Mouse (Mus musculus): ENCODE measurements around the gene Ccdc93. TPM values are rescaled to one million over a fixed set of nuclear protein-coding genes. Genes with fewer than 3 reads are reported as not detected.

Ccdc93 gene
- polyA plus RNA-seq, 1 experiment from 2014 or later = 10.8 TPM

DNA sequence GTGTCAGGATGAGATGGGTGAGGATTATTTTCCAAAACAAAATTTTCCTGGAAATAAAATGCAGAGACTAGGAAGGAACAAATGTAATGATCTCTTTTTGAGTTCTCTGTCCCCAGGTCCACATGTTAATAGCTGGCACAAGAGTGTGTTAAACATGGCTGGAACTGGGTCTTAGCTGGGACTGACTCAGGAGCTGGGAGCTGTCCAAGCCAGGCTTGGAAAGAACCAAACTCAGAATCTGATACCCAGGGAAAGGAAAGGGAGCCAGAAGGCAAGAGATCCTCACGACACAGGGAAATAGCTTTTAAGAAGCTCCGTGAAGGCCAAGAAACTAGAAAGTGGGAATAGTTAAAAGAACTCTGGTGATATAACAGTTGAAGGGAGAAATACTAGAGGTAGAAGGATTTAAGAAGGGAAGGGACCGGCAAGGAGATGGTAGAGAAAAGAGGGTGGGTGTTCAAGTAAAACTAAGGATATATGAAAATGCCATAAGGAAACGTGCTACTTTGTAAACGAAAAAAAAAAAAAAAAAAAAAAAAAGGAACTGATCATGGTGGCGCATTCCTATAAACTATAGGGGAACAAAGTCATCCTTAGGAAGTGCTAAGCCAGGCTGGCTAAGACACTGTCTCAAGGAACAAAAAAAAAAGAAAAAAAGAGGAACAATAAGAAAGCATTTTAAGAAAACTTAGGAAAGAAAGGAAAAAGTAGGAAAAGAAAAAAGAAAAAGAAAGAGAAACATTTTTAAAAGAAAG lies 489 bp upstream of the Ccdc93 start:
- WGBS = 25% methylated on average over 6 of the region's 6 CpGs
- Histone ChIP-seq H3K27ac (replicated peaks; ENCODE audit: low read depth, low read length) (no peak overlapping the region), H3K36me3 (ENCODE audit: control insufficient read depth, insufficient read depth, low read length) (no peaks in the 10 kb centered on the region), H3K9ac (ENCODE audit: low read length) (no peak overlapping the region), H3K4me3 (ENCODE audit: low read depth, low read length) (peak overlapping the region; percentile 78; the same call in 1 of the 2 replicates), H3K9me3 (ENCODE audit: control insufficient read depth, low read length) (no peaks in the 10 kb centered on the region), H3K4me1 (ENCODE audit: control insufficient read depth, insufficient read depth, low read length) (no peaks in the 10 kb centered on the region), H3K4me2 (ENCODE audit: low read depth, severe bottlenecking) (peak overlapping the region; percentile 82; the same call in 1 of the 2 replicates), H3K27me3 (ENCODE audit: control insufficient read depth, insufficient read depth, low read length) (no peaks in the 10 kb centered on the region)
- DNase-seq (ENCODE audit: low spot score) = no peak
- no peak for ATAC-seq (ENCODE audit: insufficient number of reproducible peaks, low FRiP score, low TSS enrichment, low read depth)

DNA sequence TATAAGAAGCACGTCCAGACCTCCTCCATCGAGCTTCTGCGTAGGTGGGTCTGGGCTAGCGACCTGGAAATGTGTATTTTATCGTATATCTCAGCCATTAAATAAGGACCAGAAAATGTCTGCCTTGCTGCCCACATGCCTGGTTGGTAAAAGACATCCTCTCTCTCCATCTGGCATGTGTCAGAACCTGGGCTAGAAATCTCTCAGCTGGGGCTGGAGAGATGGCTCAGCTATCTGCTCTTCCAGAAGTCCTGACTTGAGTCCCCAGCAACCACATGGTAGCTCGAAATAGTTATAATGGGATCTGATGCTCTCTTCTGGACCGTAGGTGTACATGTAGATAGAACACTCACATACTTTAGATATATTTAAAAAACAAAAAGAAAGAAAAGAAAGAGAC lies 5.1 kb downstream of the Ccdc93 start:
- H3K27me3 ChIP-seq (ENCODE audit: control insufficient read depth, insufficient read depth, low read length) = no peaks in the 10 kb centered on the region
- DNase-seq (ENCODE audit: low spot score) (no peak), ATAC-seq (ENCODE audit: insufficient number of reproducible peaks, low FRiP score, low TSS enrichment, low read depth) (no peak)
- no peak overlapping the region for H3K4me2 ChIP-seq (ENCODE audit: low read depth, severe bottlenecking)
- H3K4me1 ChIP-seq (ENCODE audit: control insufficient read depth, insufficient read depth, low read length) = no peaks in the 10 kb centered on the region
- H3K9me3 ChIP-seq (ENCODE audit: control insufficient read depth, low read length) = no peaks in the 10 kb centered on the region
- 95% methylated on average over 7 of the region's 7 CpGs for WGBS
- H3K4me3 ChIP-seq (ENCODE audit: low read depth, low read length) = no peak overlapping the region
- no peaks in the 10 kb centered on the region for H3K36me3 ChIP-seq (ENCODE audit: control insufficient read depth, insufficient read depth, low read length)
- H3K9ac ChIP-seq (ENCODE audit: low read length) = no peak overlapping the region
- H3K27ac ChIP-seq (replicated peaks; ENCODE audit: low read depth, low read length) = no peak overlapping the region

DNA sequence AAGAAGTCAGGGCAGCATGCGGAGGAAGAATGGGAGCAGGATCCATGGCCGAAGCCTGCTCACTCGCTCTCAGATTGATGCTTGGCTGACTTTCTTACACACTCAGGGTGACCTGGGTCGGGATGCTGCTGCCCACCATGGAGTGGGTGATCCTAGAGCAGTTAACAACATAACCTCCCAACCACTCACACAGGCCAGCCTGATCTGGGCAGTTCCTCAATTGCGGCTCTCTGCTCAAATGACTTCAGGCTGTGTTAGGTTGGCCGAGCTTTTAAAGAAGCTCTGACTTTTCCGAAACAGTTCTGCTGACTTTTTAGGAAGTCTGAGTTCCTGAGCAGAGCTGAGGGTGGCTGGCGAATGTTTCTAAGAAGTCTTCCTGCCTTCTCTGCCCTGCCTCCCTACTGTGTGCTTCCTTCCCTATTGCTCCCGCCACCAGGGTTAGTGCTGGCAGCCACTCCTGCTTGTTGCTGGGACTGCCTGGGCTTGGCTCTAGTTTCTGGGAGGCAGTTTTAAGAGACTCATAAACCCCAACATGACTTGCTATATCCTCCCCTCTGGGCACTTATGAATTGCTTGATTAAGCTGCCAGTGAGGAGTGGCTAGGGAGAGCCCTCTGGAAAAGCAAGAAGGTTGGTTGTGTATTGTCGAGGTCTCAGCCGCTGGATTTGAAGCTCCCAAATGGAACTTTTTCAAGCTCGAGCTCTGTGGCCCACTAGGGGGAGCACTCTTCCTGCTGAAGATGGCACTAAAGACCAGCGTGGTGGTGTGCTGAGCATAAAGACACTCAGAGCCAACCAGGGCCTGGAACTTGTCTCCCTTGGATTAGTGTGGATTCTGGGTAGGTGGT lies 9.9 kb downstream of the Ccdc93 start:
- no peak overlapping the region for H3K4me2 ChIP-seq (ENCODE audit: low read depth, severe bottlenecking)
- no peaks in the 10 kb centered on the region for H3K27me3 ChIP-seq (ENCODE audit: control insufficient read depth, insufficient read depth, low read length)
- H3K27ac ChIP-seq (replicated peaks; ENCODE audit: low read depth, low read length) = no peak overlapping the region
- peak; percentile 81 for DNase-seq (ENCODE audit: low spot score)
- no peaks in the 10 kb centered on the region; the same call in 1 of the 2 replicates for H3K36me3 ChIP-seq (ENCODE audit: control insufficient read depth, insufficient read depth, low read length)
- H3K4me1 ChIP-seq (ENCODE audit: control insufficient read depth, insufficient read depth, low read length) = no peaks in the 10 kb centered on the region
- peak; percentile 55; the same call in 1 of the 2 replicates for ATAC-seq (ENCODE audit: insufficient number of reproducible peaks, low FRiP score, low TSS enrichment, low read depth)
- H3K4me3 ChIP-seq (ENCODE audit: low read depth, low read length) = no peak overlapping the region
- H3K9ac ChIP-seq (ENCODE audit: low read length) = no peak overlapping the region
- H3K9me3 ChIP-seq (ENCODE audit: control insufficient read depth, low read length) = no peaks in the 10 kb centered on the region
- 64% methylated on average over 13 of the region's 13 CpGs for WGBS

DNA sequence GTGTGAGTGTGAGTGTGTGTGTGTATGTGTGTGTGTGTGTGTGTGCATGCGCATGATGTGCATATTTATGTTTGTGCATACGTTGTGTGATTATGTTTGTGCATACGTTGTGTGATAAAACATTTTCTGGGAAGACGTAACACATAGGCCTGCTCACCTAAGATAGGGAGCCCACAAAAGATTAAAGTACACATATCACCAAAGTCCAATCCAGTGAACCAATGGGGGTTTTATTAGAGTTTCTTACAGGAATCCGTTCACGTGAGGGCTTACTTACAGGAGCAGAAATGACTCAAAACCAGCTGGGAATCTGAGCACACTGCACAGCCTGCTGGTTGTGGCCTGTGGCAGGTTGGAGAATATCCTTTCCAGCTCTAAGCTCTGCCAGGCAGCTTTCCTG lies 13.3 kb downstream of the Ccdc93 start:
- WGBS = 92% methylated on average over 6 of the region's 6 CpGs
- DNase-seq (ENCODE audit: low spot score) (no peak), ATAC-seq (ENCODE audit: insufficient number of reproducible peaks, low FRiP score, low TSS enrichment, low read depth) (no peak)
- no peaks in the 10 kb centered on the region for H3K27me3 ChIP-seq (ENCODE audit: control insufficient read depth, insufficient read depth, low read length)
- no peak overlapping the region for H3K4me2 ChIP-seq (ENCODE audit: low read depth, severe bottlenecking)
- peaks cover 2% of the 10 kb centered on the region; the same call in 1 of the 2 replicates for H3K36me3 ChIP-seq (ENCODE audit: control insufficient read depth, insufficient read depth, low read length)
- H3K4me1 ChIP-seq (ENCODE audit: control insufficient read depth, insufficient read depth, low read length) = no peaks in the 10 kb centered on the region
- no peak overlapping the region for H3K9ac ChIP-seq (ENCODE audit: low read length)
- no peak overlapping the region for H3K4me3 ChIP-seq (ENCODE audit: low read depth, low read length)
- no peaks in the 10 kb centered on the region for H3K9me3 ChIP-seq (ENCODE audit: control insufficient read depth, low read length)
- no peak overlapping the region for H3K27ac ChIP-seq (replicated peaks; ENCODE audit: low read depth, low read length)

DNA sequence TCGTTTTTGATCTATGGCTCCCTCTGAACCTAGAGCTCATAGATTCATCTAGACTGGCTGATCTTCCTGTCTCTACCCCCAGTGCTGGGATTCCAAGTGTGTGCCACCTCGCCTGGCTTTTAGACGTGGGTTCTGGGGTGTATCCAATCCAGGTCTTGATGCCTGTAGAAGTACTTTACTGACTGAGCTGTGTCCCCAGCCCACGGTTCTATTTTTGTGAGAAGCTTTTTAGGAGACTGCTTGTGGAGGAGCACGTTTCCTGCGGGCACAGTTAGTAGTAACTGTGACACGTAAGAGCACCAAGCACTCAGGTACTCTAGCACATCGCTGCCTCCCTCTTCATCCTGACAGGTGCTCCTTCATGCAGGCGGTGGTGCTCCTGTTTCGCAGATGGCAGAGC lies 16.4 kb downstream of the Ccdc93 start:
- no peak for ATAC-seq (ENCODE audit: insufficient number of reproducible peaks, low FRiP score, low TSS enrichment, low read depth)
- no peak overlapping the region for H3K27ac ChIP-seq (replicated peaks; ENCODE audit: low read depth, low read length)
- WGBS = 94% methylated on average over 10 of the region's 10 CpGs
- no peak overlapping the region for H3K9ac ChIP-seq (ENCODE audit: low read length)
- H3K4me1 ChIP-seq (ENCODE audit: control insufficient read depth, insufficient read depth, low read length) = no peaks in the 10 kb centered on the region
- no peak for DNase-seq (ENCODE audit: low spot score)
- H3K27me3 ChIP-seq (ENCODE audit: control insufficient read depth, insufficient read depth, low read length) = no peaks in the 10 kb centered on the region
- H3K36me3 ChIP-seq (ENCODE audit: control insufficient read depth, insufficient read depth, low read length) = peaks cover 2% of the 10 kb centered on the region; the same call in 1 of the 2 replicates
- H3K9me3 ChIP-seq (ENCODE audit: control insufficient read depth, low read length) = no peaks in the 10 kb centered on the region
- no peak overlapping the region for H3K4me2 ChIP-seq (ENCODE audit: low read depth, severe bottlenecking)
- no peak overlapping the region for H3K4me3 ChIP-seq (ENCODE audit: low read depth, low read length)

DNA sequence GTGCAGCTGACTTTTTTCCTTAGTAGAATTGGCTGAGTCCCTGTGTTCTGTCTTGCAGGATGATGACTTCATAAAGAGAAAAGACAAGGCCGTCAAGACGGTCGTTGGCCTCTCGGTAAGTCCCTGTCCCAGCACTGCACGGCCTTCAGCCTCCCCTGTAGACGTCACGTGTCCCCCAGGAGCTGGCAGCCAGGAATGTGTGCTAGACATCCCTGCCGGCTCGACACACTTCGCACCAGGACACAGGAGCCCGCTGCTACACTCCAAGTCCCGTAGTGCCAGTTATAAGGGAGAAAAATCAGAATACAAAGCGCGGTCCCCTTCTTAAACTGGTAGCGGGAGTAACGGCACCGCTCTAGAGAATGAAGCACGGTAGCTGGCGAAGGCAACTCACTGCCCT lies 17.3 kb downstream of the Ccdc93 start:
- no peak overlapping the region for H3K27ac ChIP-seq (replicated peaks; ENCODE audit: low read depth, low read length)
- H3K9me3 ChIP-seq (ENCODE audit: control insufficient read depth, low read length) = no peaks in the 10 kb centered on the region
- ATAC-seq (ENCODE audit: insufficient number of reproducible peaks, low FRiP score, low TSS enrichment, low read depth) = no peak
- H3K36me3 ChIP-seq (ENCODE audit: control insufficient read depth, insufficient read depth, low read length) = peaks cover 2% of the 10 kb centered on the region; the same call in 1 of the 2 replicates
- no peak for DNase-seq (ENCODE audit: low spot score)
- H3K27me3 ChIP-seq (ENCODE audit: control insufficient read depth, insufficient read depth, low read length) = no peaks in the 10 kb centered on the region
- no peak overlapping the region for H3K9ac ChIP-seq (ENCODE audit: low read length)
- no peak overlapping the region for H3K4me3 ChIP-seq (ENCODE audit: low read depth, low read length)
- 92% methylated on average over 19 of the region's 19 CpGs for WGBS
- H3K4me1 ChIP-seq (ENCODE audit: control insufficient read depth, insufficient read depth, low read length) = no peaks in the 10 kb centered on the region; the same call in 1 of the 2 replicates
- no peak overlapping the region for H3K4me2 ChIP-seq (ENCODE audit: low read depth, severe bottlenecking)

DNA sequence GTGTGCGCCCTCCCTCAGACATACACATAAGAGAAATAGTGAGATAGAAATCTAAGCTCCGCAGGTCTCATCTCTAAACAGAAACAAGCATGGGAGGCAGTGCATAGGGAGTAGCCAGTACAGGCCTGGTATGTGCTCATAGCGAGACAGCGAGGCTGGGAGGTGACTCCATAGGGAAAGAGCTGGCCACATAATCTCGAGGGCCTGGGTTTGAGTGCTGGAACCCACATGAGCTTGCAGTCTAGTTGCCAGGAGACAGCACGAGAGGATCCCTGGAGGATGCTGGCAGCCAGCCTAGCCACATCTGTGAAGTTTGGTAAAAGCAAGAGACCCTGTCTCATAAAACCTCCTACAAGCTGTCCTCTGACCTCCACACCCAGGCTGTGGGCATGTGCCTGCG lies 20.2 kb downstream of the Ccdc93 start:
- 83% methylated on average over 7 of the region's 7 CpGs for WGBS

DNA sequence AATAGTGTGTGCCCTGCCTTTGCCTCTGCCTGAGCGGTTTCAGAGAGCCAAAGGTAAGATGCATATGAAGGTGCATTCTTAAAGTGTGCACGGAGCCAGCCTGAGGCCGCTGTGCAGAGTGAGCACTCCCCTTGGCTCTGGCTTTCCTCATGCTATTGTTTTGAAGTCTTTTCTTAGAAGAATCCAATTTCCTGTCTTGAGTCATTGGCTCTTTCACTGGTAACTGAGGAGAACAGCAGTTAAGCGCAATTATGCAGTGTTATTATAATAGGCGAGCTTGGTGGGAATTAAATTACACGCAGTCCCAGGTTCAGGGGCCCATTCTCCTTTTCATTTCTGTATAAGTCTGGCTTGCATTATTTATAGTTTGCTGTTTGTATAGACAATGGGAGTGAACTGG lies 21.6 kb downstream of the Ccdc93 start:
- H3K27me3 ChIP-seq (ENCODE audit: control insufficient read depth, insufficient read depth, low read length) = no peaks in the 10 kb centered on the region
- H3K27ac ChIP-seq (replicated peaks; ENCODE audit: low read depth, low read length) = peak overlapping the region; percentile 56; the same call in 1 of the 2 replicates
- peaks cover 4% of the 10 kb centered on the region; the same call in 1 of the 2 replicates for H3K36me3 ChIP-seq (ENCODE audit: control insufficient read depth, insufficient read depth, low read length)
- no peak overlapping the region for H3K4me3 ChIP-seq (ENCODE audit: low read depth, low read length)
- 68% methylated on average over 6 of the region's 6 CpGs for WGBS
- H3K9ac ChIP-seq (ENCODE audit: low read length) = no peak overlapping the region
- H3K4me1 ChIP-seq (ENCODE audit: control insufficient read depth, insufficient read depth, low read length) = no peaks in the 10 kb centered on the region; the same call in 1 of the 2 replicates
- no peaks in the 10 kb centered on the region for H3K9me3 ChIP-seq (ENCODE audit: control insufficient read depth, low read length)
- ATAC-seq (ENCODE audit: insufficient number of reproducible peaks, low FRiP score, low TSS enrichment, low read depth) (no peak), DNase-seq (ENCODE audit: low spot score) (no peak)
- H3K4me2 ChIP-seq (ENCODE audit: low read depth, severe bottlenecking) = no peak overlapping the region

More for the DNA sequence above, 20.2 kb downstream of the Ccdc93 start:
- H3K27me3 ChIP-seq (ENCODE audit: control insufficient read depth, insufficient read depth, low read length) = no peaks in the 10 kb centered on the region
- no peak overlapping the region for H3K9ac ChIP-seq (ENCODE audit: low read length)
- no peak for DNase-seq (ENCODE audit: low spot score)
- H3K4me3 ChIP-seq (ENCODE audit: low read depth, low read length) = no peak overlapping the region
- no peak overlapping the region for H3K4me2 ChIP-seq (ENCODE audit: low read depth, severe bottlenecking)
- no peak overlapping the region for H3K27ac ChIP-seq (replicated peaks; ENCODE audit: low read depth, low read length)
- H3K9me3 ChIP-seq (ENCODE audit: control insufficient read depth, low read length) = no peaks in the 10 kb centered on the region
- H3K36me3 ChIP-seq (ENCODE audit: control insufficient read depth, insufficient read depth, low read length) = peaks cover 4% of the 10 kb centered on the region; the same call in 1 of the 2 replicates
- H3K4me1 ChIP-seq (ENCODE audit: control insufficient read depth, insufficient read depth, low read length) = no peaks in the 10 kb centered on the region; the same call in 1 of the 2 replicates
- ATAC-seq (ENCODE audit: insufficient number of reproducible peaks, low FRiP score, low TSS enrichment, low read depth) = no peak
